Comparison of ENCODE assay signal across 19 mouse cellular contexts in genomic region chr19:6493219-6493618, GRCm38 (mm10). TPM values are rescaled to one million over a fixed set of nuclear protein-coding genes. Genes with fewer than 3 reads are reported as not detected.
A peak's percentile ranks its signal among the peaks of the same experiment; 100 is the strongest.
DNase-seq lines count a peak whose midpoint lies in the region; ATAC-seq and TF ChIP-seq lines count a peak whose summit lies in the region.
"Had no signal": no experiment of that assay in that cellular context is flagged by ENCODE, and none has a peak within 500 bp of the region (broad histone marks: within the 10 kb centered on the region; RNA-seq: fewer than 3 reads in every experiment).

No protein-coding gene starts in this region.

- no peak for TF ChIP-seq POLR2A in cerebellum, adult 2 months (IDR thresholded peaks at IDR 0.05; ENCODE audit: borderline replicate concordance, insufficient read depth, low read length)
- no peak for TF ChIP-seq POLR2A in brain, embryonic 14.5 days (IDR thresholded peaks at IDR 0.05; ENCODE audit: borderline replicate concordance, extremely low read depth, insufficient read depth, insufficient read length, poor library complexity, severe bottlenecking)

- H3K4me3 ChIP-seq in cerebellum, adult 2 months (replicated peaks; ENCODE audit: insufficient read depth, low read depth, low read length), result no peak overlapping the region
- H3K4me3 ChIP-seq in hindbrain, embryonic 11.5 days (ENCODE audit: low read depth, low read length), result no peak overlapping the region
- no peak overlapping the region for H3K4me3 ChIP-seq in hindbrain, embryonic 14.5 days (replicated peaks; ENCODE audit: low read length)
- no peak overlapping the region for H3K4me3 ChIP-seq in liver, postnatal 0 days (ENCODE audit: low read depth, low read length)
- H3K4me3 ChIP-seq in liver, embryonic 11.5 days (ENCODE audit: low read depth, low read length), result no peak overlapping the region
- H3K4me3 ChIP-seq: embryonic facial prominence, embryonic 13.5 days; forebrain, embryonic 12.5 days; heart, embryonic 13.5 days; hindbrain, embryonic 13.5 days had no signal

- no peak overlapping the region for H3K4me2 ChIP-seq in hindbrain, embryonic 11.5 days (replicated peaks; ENCODE audit: low read depth, low read length)
- H3K4me2 ChIP-seq in hindbrain, embryonic 14.5 days (replicated peaks), result no peak overlapping the region
- H3K4me2 ChIP-seq in liver, postnatal 0 days (ENCODE audit: low read depth, low read length), result no peak overlapping the region
- H3K4me2 ChIP-seq in liver, embryonic 11.5 days, result no peak overlapping the region
- H3K4me2 ChIP-seq: embryonic facial prominence, embryonic 13.5 days; forebrain, embryonic 12.5 days; heart, embryonic 13.5 days; hindbrain, embryonic 13.5 days had no signal

- peak overlapping the region; percentile 5; the same call in 1 of the 2 replicates for H3K27ac ChIP-seq in cerebellum, adult 2 months (ENCODE audit: insufficient read depth, low read length)
- H3K27ac ChIP-seq in hindbrain, embryonic 11.5 days (ENCODE audit: low read depth, low read length), result 0 out of 2 replicates have a peak overlapping the region, but pooled peaks have one; percentile 4
- H3K27ac ChIP-seq in hindbrain, embryonic 14.5 days, result no peak overlapping the region
- H3K27ac ChIP-seq in liver, postnatal 0 days (ENCODE audit: low read depth), result no peak overlapping the region
- no peak overlapping the region for H3K27ac ChIP-seq in liver, embryonic 11.5 days (ENCODE audit: low read depth, low read length)
- H3K27ac ChIP-seq: embryonic facial prominence, embryonic 13.5 days; heart, embryonic 13.5 days; hindbrain, embryonic 13.5 days had no signal

- H3K27me3 ChIP-seq in cerebellum, adult 2 months (ENCODE audit: control insufficient read depth, insufficient read depth, low read length), result no peaks in the 10 kb centered on the region
- peaks cover 12% of the 10 kb centered on the region for H3K27me3 ChIP-seq in hindbrain, embryonic 11.5 days (ENCODE audit: control insufficient read depth, insufficient read depth, low read length)
- no peaks in the 10 kb centered on the region for H3K27me3 ChIP-seq in hindbrain, embryonic 14.5 days (ENCODE audit: control insufficient read depth, insufficient read depth, low read length)
- peaks cover 67% of the 10 kb centered on the region for H3K27me3 ChIP-seq in liver, postnatal 0 days (ENCODE audit: insufficient read depth, low read length)
- H3K27me3 ChIP-seq in liver, embryonic 11.5 days (replicated peaks; ENCODE audit: control insufficient read depth, insufficient read depth, low read length), result peaks cover 62% of the 10 kb centered on the region

- no peak for ATAC-seq in hindbrain, embryonic 11.5 days (ENCODE audit: low FRiP score)
- no peak for ATAC-seq in hindbrain, embryonic 14.5 days (ENCODE audit: low FRiP score)
- ATAC-seq in liver, postnatal 0 days, result no peak
- ATAC-seq in liver, embryonic 11.5 days (replicated peaks; ENCODE audit: low FRiP score), result no peak
- ATAC-seq: intestine, postnatal 0 days had no signal

- H3K4me1 ChIP-seq in cerebellum, adult 2 months (ENCODE audit: control insufficient read depth, insufficient read depth, low read length), result peaks cover 47% of the 10 kb centered on the region
- H3K4me1 ChIP-seq in hindbrain, embryonic 11.5 days (replicated peaks; ENCODE audit: control insufficient read depth, insufficient read depth, low read length), result peaks cover 4% of the 10 kb centered on the region; the same call in 1 of the 2 replicates
- H3K4me1 ChIP-seq in hindbrain, embryonic 14.5 days (replicated peaks; ENCODE audit: control insufficient read depth, insufficient read depth, low read length), result peaks cover 13% of the 10 kb centered on the region
- H3K4me1 ChIP-seq in liver, postnatal 0 days (ENCODE audit: insufficient read depth), result no peaks in the 10 kb centered on the region
- H3K4me1 ChIP-seq in liver, embryonic 11.5 days (replicated peaks; ENCODE audit: control insufficient read depth, insufficient read depth, low read length), result peaks cover 2% of the 10 kb centered on the region; the same call in 1 of the 2 replicates

- peak; percentile 53 to 55 for DNase-seq in cerebellum, adult 2 months
- DNase-seq in cerebellum, postnatal 14 days, result no peak
- no peak for DNase-seq in hindbrain, embryonic 11.5 days (ENCODE audit: low spot score)
- no peak for DNase-seq in hindbrain, embryonic 14.5 days (ENCODE audit: low spot score)
- no peak for DNase-seq in liver, postnatal 0 days
- no peak for DNase-seq in liver, embryonic 11.5 days (ENCODE audit: low spot score)
- DNase-seq in brain, embryonic 14.5 days (ENCODE audit: low read depth), result no peak
- DNase-seq in frontal cortex, postnatal 25 days (ENCODE audit: low spot score in 2 of 2), result no peak
- DNase-seq: adrenal gland, postnatal 10 days; gastrocnemius, postnatal 36 days; heart, adult 11 months; heart, postnatal 36 days had no signal

- WGBS in cerebellum, adult 2 months, result 25% methylated on average over 7 of the region's 7 CpGs
- 80% methylated on average over 7 of the region's 7 CpGs for WGBS in hindbrain, embryonic 11.5 days
- 79% methylated on average over 7 of the region's 7 CpGs for WGBS in hindbrain, embryonic 14.5 days
- 69% methylated on average over 7 of the region's 7 CpGs for WGBS in liver, postnatal 0 days (ENCODE audit: insufficient replicate concordance)
- 71% methylated on average over 7 of the region's 7 CpGs for WGBS in liver, embryonic 11.5 days

- no peaks in the 10 kb centered on the region for H3K36me3 ChIP-seq in hindbrain, embryonic 11.5 days (ENCODE audit: control insufficient read depth, insufficient read depth, low read length)
- H3K36me3 ChIP-seq in hindbrain, embryonic 14.5 days (replicated peaks; ENCODE audit: control insufficient read depth, insufficient read depth), result no peaks in the 10 kb centered on the region; the same call in 1 of the 2 replicates
- no peaks in the 10 kb centered on the region for H3K36me3 ChIP-seq in liver, postnatal 0 days (replicated peaks; ENCODE audit: insufficient read depth, low read length)
- H3K36me3 ChIP-seq in liver, embryonic 11.5 days (ENCODE audit: control insufficient read depth, insufficient read depth, low read length), result no peaks in the 10 kb centered on the region
- H3K36me3 ChIP-seq: embryonic facial prominence, embryonic 13.5 days; forebrain, embryonic 12.5 days; heart, embryonic 13.5 days had no signal

- no peak overlapping the region for H3K9ac ChIP-seq in hindbrain, embryonic 11.5 days (ENCODE audit: low read depth, low read length)
- no peak overlapping the region for H3K9ac ChIP-seq in hindbrain, embryonic 14.5 days
- H3K9ac ChIP-seq in liver, postnatal 0 days (replicated peaks), result no peak overlapping the region
- no peak overlapping the region for H3K9ac ChIP-seq in liver, embryonic 11.5 days (ENCODE audit: low read depth, low read length)
- H3K9ac ChIP-seq: heart, embryonic 13.5 days had no signal

- no peak for TF ChIP-seq EP300 in liver, postnatal 0 days (IDR thresholded peaks at IDR 0.05; ENCODE audit: low read depth)

- H3K9me3 ChIP-seq in hindbrain, embryonic 11.5 days (ENCODE audit: control insufficient read depth, low read length), result no peaks in the 10 kb centered on the region
- no peaks in the 10 kb centered on the region for H3K9me3 ChIP-seq in hindbrain, embryonic 14.5 days (ENCODE audit: control insufficient read depth, low read length)
- no peaks in the 10 kb centered on the region for H3K9me3 ChIP-seq in liver, postnatal 0 days (ENCODE audit: low read length)
- no peaks in the 10 kb centered on the region for H3K9me3 ChIP-seq in liver, embryonic 11.5 days (ENCODE audit: control insufficient read depth, low read length)
- H3K9me3 ChIP-seq: embryonic facial prominence, embryonic 13.5 days; forebrain, embryonic 12.5 days; heart, embryonic 13.5 days; hindbrain, embryonic 13.5 days had no signal

- TF ChIP-seq CTCF in cerebellum, adult 2 months (IDR thresholded peaks at IDR 0.05; ENCODE audit: borderline replicate concordance, insufficient read depth, low read depth, low read length), result no peak
- TF ChIP-seq CTCF in liver, postnatal 0 days (IDR thresholded peaks at IDR 0.05; ENCODE audit: low read depth), result 0 out of 2 replicates have a peak, but pooled peaks have one; percentile 1
- peak; percentile 2; the same call in 1 of the 2 replicates for TF ChIP-seq CTCF in brain, embryonic 14.5 days (IDR thresholded peaks at IDR 0.05; ENCODE audit: borderline replicate concordance, extremely low read depth, insufficient read depth, insufficient read length)

RNA-seq across cellular contexts. Expression of gene Slc22a12, which starts 49.6 kb away (rescaled TPM):
- polyA plus RNA-seq in cerebellum, adult 2 months (2012; rRNA removed), result 0.15 and 0.24 TPM in 2 replicates
- not detected in 2 replicates for polyA plus RNA-seq in hindbrain, embryonic 11.5 days (2014; fragmentation: Nextera tagmentation; extraction: Ambion mirVana)
- polyA plus RNA-seq in hindbrain, embryonic 14.5 days (2014; fragmentation: Nextera tagmentation; extraction: Ambion mirVana), result not detected in 2 replicates
- not detected in 2 replicates for polyA plus RNA-seq in liver, postnatal 0 days (2015; fragmentation: Nextera tagmentation; extraction: Ambion mirVana)
- not detected in 2 replicates for polyA plus RNA-seq in liver, embryonic 11.5 days (2014; fragmentation: Nextera tagmentation; extraction: Ambion mirVana)
- not detected in 2 replicates for polyA plus RNA-seq in brain, embryonic 14.5 days (2012; rRNA removed)
- polyA plus RNA-seq: C2C12; embryonic facial prominence, embryonic 13.5 days; forebrain, embryonic 12.5 days; heart, embryonic 13.5 days; heart, postnatal 0 days; intestine, postnatal 0 days had no signal

Comparison
In these comparisons a context has a peak if more than half of its experiments do, and no peak if none do; other contexts are left out.
1. DNase-seq: peak in cerebellum, adult 2 months (2 of 2); none in cerebellum, postnatal 14 days (0 of 2), hindbrain, embryonic 11.5 days (single experiment), hindbrain, embryonic 14.5 days (single experiment), liver, postnatal 0 days (single experiment), liver, embryonic 11.5 days (single experiment), brain, embryonic 14.5 days (single experiment) and frontal cortex, postnatal 25 days (0 of 2).
2. H3K27ac ChIP-seq: peak in cerebellum, adult 2 months (single experiment) and hindbrain, embryonic 11.5 days (single experiment); none in hindbrain, embryonic 14.5 days (single experiment), liver, postnatal 0 days (single experiment) and liver, embryonic 11.5 days (single experiment).